Mouse (Mus musculus) MEL (cell line): Measurements from ENCODE around the gene Coa6.

Experiments used
- CTCF ChIP-seq, 3 experiments: IDR thresholded peaks in 2 of 3; conservative IDR thresholded peaks in 1 of 3; 2 replicates each; pipeline ENCODE4 v1.5.1; 2011 to 2012; ENCODE audit warnings: low read length in 3 of 3, low read depth in 2 of 3, mild to moderate bottlenecking in 2 of 3, improper control_type of control experiment in 1 of 3, inconsistent platforms in 1 of 3, mixed read lengths in 1 of 3, moderate library complexity in 1 of 3; ENCODE audit not compliant: control insufficient read depth in 1 of 3, insufficient read depth in 1 of 3, poor library complexity in 1 of 3, severe bottlenecking in 1 of 3
- ELF1 ChIP-seq: IDR thresholded peaks from 2 replicates; pipeline ENCODE4 v1.6.1; 2014; ENCODE audit warnings: low read depth, mild to moderate bottlenecking, inconsistent platforms, low read length, improper control_type of control experiment, moderate library complexity
- HCFC1 ChIP-seq: IDR thresholded peaks from 2 replicates; pipeline ENCODE4 v1.6.1; 2012; ENCODE audit warnings: low read depth, mild to moderate bottlenecking, inconsistent platforms, low read length, improper control_type of control experiment, moderate library complexity
- MAZ ChIP-seq: IDR thresholded peaks from 2 replicates; pipeline ENCODE4 v1.6.1; 2012; ENCODE audit warnings: low read depth, mild to moderate bottlenecking, inconsistent platforms, low read length, improper control_type of control experiment
- NRF1 ChIP-seq: IDR thresholded peaks from 2 replicates; pipeline ENCODE4 v1.6.1; 2014; ENCODE audit warnings: low read depth, mild to moderate bottlenecking, inconsistent platforms, low read length, improper control_type of control experiment, moderate library complexity; ENCODE audit not compliant: poor library complexity, insufficient read depth, severe bottlenecking

GRCm38 (mm10) chr8:126474299-126475187, 52.2 kb downstream of the Coa6 start, which contains the start of gene Tarbp1:
- TF ChIP-seq MAZ (no peak), CTCF (IDR thresholded peaks at IDR 0.05 in 2 of 3, conservative IDR thresholded peaks at IDR 0.05 in 1 of 3; ENCODE audit: control insufficient read depth in 1 of 3, insufficient read depth in 1 of 3, low read depth in 2 of 3, low read length in 3 of 3, poor library complexity in 1 of 3, severe bottlenecking in 1 of 3) (no peak), NRF1 (peak; percentile 88), ELF1 (no peak), HCFC1 (no peak)
